Mouse (Mus musculus) cerebellum, adult 2 months (tissue): ENCODE data around the gene Rangrf. TPM values are rescaled to one million over a fixed set of nuclear protein-coding genes. Genes with fewer than 3 reads are reported as not detected.
"Not testable (repeated sequence)": the region's sequence is repeated elsewhere in the genome, so short reads cannot be mapped to it uniquely, and the experiment has no call there.

Experiments
- DNase-seq, 2 experiments: peaks; one replicate each; pipeline ENCODE4 v3.0.0; 2021
- H3K27ac ChIP-seq: fragments of 200-500 bp; 2 replicates; pipeline ENCODE4 v1.5.1; 2012; ENCODE audit warnings: low read length, control low read depth, inconsistent platforms; ENCODE audit not compliant: insufficient read depth
- H3K27me3 ChIP-seq: fragments of 200-500 bp; 2 replicates; pipeline ENCODE4 v1.6.1; 2012; ENCODE audit warnings: inconsistent platforms, mild to moderate bottlenecking, low read length, moderate library complexity; ENCODE audit not compliant: control insufficient read depth, insufficient read depth
- H3K4me1 ChIP-seq: fragments of 200-500 bp; 2 replicates; pipeline ENCODE4 v1.6.1; 2011; ENCODE audit warnings: low read length; ENCODE audit not compliant: control insufficient read depth, insufficient read depth
- H3K4me3 ChIP-seq: fragments of 200-500 bp; replicated peaks from 2 replicates; pipeline ENCODE3; 2011; ENCODE audit warnings: mild to moderate bottlenecking, low read depth, low read length, control low read depth; ENCODE audit not compliant: insufficient read depth
- CTCF ChIP-seq: fragments of 200-500 bp; IDR thresholded peaks from 2 replicates; pipeline ENCODE4 v1.5.1; 2011; ENCODE audit warnings: low read depth, mild to moderate bottlenecking, control low read depth, low read length, moderate library complexity, borderline replicate concordance; ENCODE audit not compliant: insufficient read depth
- POLR2A ChIP-seq: fragments of 200-500 bp; IDR thresholded peaks from 2 replicates; pipeline ENCODE4 v1.6.1; 2011; ENCODE audit warnings: low read length, control low read depth, borderline replicate concordance; ENCODE audit not compliant: insufficient read depth
- WGBS: fragments of 180-500 bp; shearing (Covaris S2); methylation state at CpG from one replicate; pipeline ENCODE4 v1.1.7; 2018; 5-methylcytosine and 5-hydroxymethylcytosine counted together
- polyA plus RNA-seq: library from polyadenylated mRNA; depleted of rRNA; stranded (reverse); fragments of >200 nt; gene quantifications from 2 replicates; pipeline ENCODE4 v1.2.3, GENCODE M21; 2012

Gene Rangrf
- polyA plus RNA-seq, 1 experiment = 55.5 TPM

GRCm38 (mm10) chr11:68973250-68974058 is 1.5 kb downstream of the Rangrf start:
- Histone ChIP-seq H3K4me1 (peaks cover 16% of the 10 kb centered on the region), H3K4me3 (peak overlapping the region; percentile 84)
- under 1% methylated on average over 38 of the region's 38 CpGs for WGBS
- not testable (repeated sequence) for H3K27me3 ChIP-seq, H3K27ac ChIP-seq
- peak; percentile 85 to 86 for DNase-seq
- 0 out of 2 replicates have a peak, but pooled peaks have one; percentile 36 for TF ChIP-seq POLR2A

GRCm38 (mm10) chr11:68970232-68970631 is 4.8 kb downstream of the Rangrf start:
- 58% methylated on average over 4 of the region's 4 CpGs for WGBS
- TF ChIP-seq CTCF = no peak
- no peak for TF ChIP-seq POLR2A
- Histone ChIP-seq H3K27ac (no peak overlapping the region), H3K27me3 (no peaks in the 10 kb centered on the region), H3K4me1 (peaks cover 16% of the 10 kb centered on the region), H3K4me3 (no peak overlapping the region)
- no peak for DNase-seq

GRCm38 (mm10) chr11:68968752-68969151 is 6.2 kb downstream of the Rangrf start:
- Histone ChIP-seq H3K4me3 (no peak overlapping the region), H3K27me3 (no peaks in the 10 kb centered on the region), H3K4me1 (peaks cover 16% of the 10 kb centered on the region), H3K27ac (no peak overlapping the region)
- DNase-seq = no peak
- TF ChIP-seq CTCF (no peak), POLR2A (no peak)
- WGBS = 85% methylated on average over 11 of the region's 11 CpGs

- H3K27ac ChIP-seq = peak within 1 kb of the TSS; percentile 79
- peak; percentile 95 to 96 for DNase-seq
These were observed 7.4 kb downstream of the Rangrf start, which contains the start of gene Slc25a35 for GRCm38 (mm10) chr11:68967337-68968282. Gene Slc25a35 (plus strand): TSS chr11:68968131.

GRCm38 (mm10) chr11:68966554-68966953 is 8.4 kb downstream of the Rangrf start:
- no peak for TF ChIP-seq CTCF
- TF ChIP-seq POLR2A = no peak
- 63% methylated on average over 1 of the region's 1 CpGs for WGBS
- no peaks in the 10 kb centered on the region for H3K27me3 ChIP-seq
- H3K4me1 ChIP-seq = peaks cover 13% of the 10 kb centered on the region
- DNase-seq = no peak
- H3K4me3 ChIP-seq = no peak overlapping the region
- H3K27ac ChIP-seq = no peak overlapping the region

More at GRCm38 (mm10) chr11:68967337-68968282, 7.4 kb downstream of the Rangrf start, which contains the start of gene Slc25a35:
- WGBS = under 1% methylated on average over 50 of the region's 50 CpGs
- peak within 1 kb of the TSS; percentile 75 for H3K4me3 ChIP-seq
- peaks cover 13% of the 10 kb centered on the region for H3K4me1 ChIP-seq
- H3K27me3 ChIP-seq = no peaks in the 10 kb centered on the region
- TF ChIP-seq CTCF (no peak), POLR2A (peak; percentile 50; the same call in 1 of the 2 replicates)

GRCm38 (mm10) chr11:68965845-68966244 is 9.1 kb downstream of the Rangrf start:
- Histone ChIP-seq H3K27ac (no peak overlapping the region), H3K4me3 (no peak overlapping the region), H3K4me1 (peaks cover 11% of the 10 kb centered on the region), H3K27me3 (no peaks in the 10 kb centered on the region)
- DNase-seq = peak; percentile 57 to 67
- TF ChIP-seq POLR2A = no peak
- peak; percentile 8; the same call in 1 of the 2 replicates for TF ChIP-seq CTCF
- WGBS = 26% methylated on average over 3 of the region's 3 CpGs

GRCm38 (mm10) chr11:68965050-68965449 is 9.9 kb downstream of the Rangrf start:
- TF ChIP-seq POLR2A (no peak), CTCF (no peak)
- H3K27me3 ChIP-seq = no peaks in the 10 kb centered on the region
- H3K4me3 ChIP-seq = no peak overlapping the region

GRCm38 (mm10) chr11:68963405-68963804 is 11.6 kb downstream of the Rangrf start:
- no peak for DNase-seq
- TF ChIP-seq POLR2A = no peak
- no peak for TF ChIP-seq CTCF
- WGBS = 83% methylated on average over 2 of the region's 2 CpGs

More at GRCm38 (mm10) chr11:68965050-68965449, 9.9 kb downstream of the Rangrf start:
- DNase-seq = no peak
- Histone ChIP-seq H3K4me1 (peaks cover 10% of the 10 kb centered on the region), H3K27ac (no peak overlapping the region)

GRCm38 (mm10) chr11:68962159-68962558 is 12.8 kb downstream of the Rangrf start:
- H3K4me3 ChIP-seq, H3K4me1 ChIP-seq, H3K27ac ChIP-seq, DNase-seq, H3K27me3 ChIP-seq: not testable (repeated sequence)
- WGBS = 25% methylated on average over 11 of the region's 11 CpGs

More at GRCm38 (mm10) chr11:68963405-68963804, 11.6 kb downstream of the Rangrf start:
- Histone ChIP-seq H3K4me3 (no peak overlapping the region), H3K4me1 (no peaks in the 10 kb centered on the region; the same call in 1 of the 2 replicates), H3K27me3 (no peaks in the 10 kb centered on the region), H3K27ac (no peak overlapping the region)
